Mouse (Mus musculus) thymus, adult 2 months (tissue): ENCODE measurements around the gene Zfp941.

Experiments used
- CTCF ChIP-seq: fragments of 200-500 bp; IDR thresholded peaks from 2 replicates; pipeline ENCODE4 v1.5.1; 2012; ENCODE audit warnings: mild to moderate bottlenecking, control low read depth, low read length, moderate library complexity, borderline replicate concordance; ENCODE audit not compliant: control insufficient read depth, poor library complexity, insufficient read depth; ENCODE audit errors: extremely low read depth
- POLR2A ChIP-seq: fragments of 200-500 bp; IDR thresholded peaks from 2 replicates; pipeline ENCODE4 v1.6.1; 2012; ENCODE audit warnings: mild to moderate bottlenecking, low read length, control low read depth, moderate library complexity; ENCODE audit not compliant: control insufficient read depth, poor library complexity, insufficient read depth; ENCODE audit errors: extremely low read depth

DNA sequence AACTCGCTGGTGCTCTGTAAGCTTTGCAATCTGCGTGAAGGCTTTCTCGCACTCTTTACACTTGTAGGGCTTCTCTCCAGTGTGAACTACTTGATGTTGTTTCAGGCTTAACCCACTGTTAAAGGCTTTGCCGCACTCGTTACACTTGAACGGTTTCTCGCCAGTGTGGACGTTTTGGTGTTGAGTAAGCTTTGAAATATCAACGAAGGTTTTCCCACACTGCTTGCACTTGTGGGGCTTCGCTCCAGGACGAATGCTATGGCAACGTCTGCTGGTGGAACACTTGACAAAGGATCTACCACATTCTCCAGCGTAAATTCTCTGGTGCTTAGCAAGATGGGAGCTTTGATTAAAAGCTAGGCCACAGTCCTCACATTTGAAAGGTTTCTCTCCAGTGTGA lies 10.3 kb downstream of the Zfp941 start:
- TF ChIP-seq CTCF, result no peak
- TF ChIP-seq POLR2A, result no peak
